Mouse (Mus musculus) lung, embryonic 16.5 days (tissue): ENCODE results near the gene Gm9837. TPM values are rescaled to one million over a fixed set of nuclear protein-coding genes. Genes with fewer than 3 reads are reported as not detected.
A peak's percentile ranks its signal among the peaks of the same experiment; 100 is the strongest.

ENCODE experiments used
- ATAC-seq: fragments of 200-750 bp; cut with Nextera tagmentation; 2 replicates; pipeline ENCODE4 v1.8.0; 2017; ENCODE audit warnings: low read depth, mild to moderate bottlenecking, moderate library complexity
- H3K27ac ChIP-seq: fragments of 300-500 bp; sonication (generic); 2 replicates; pipeline ENCODE4 v1.5.1; 2014; ENCODE audit warnings: mild to moderate bottlenecking, control low read depth, low read length
- H3K27me3 ChIP-seq: fragments of 300-500 bp; sonication (generic); 2 replicates; pipeline ENCODE4 v1.6.1; 2014; ENCODE audit warnings: low read depth, low read length, mixed read lengths; ENCODE audit not compliant: control insufficient read depth, insufficient read depth
- H3K36me3 ChIP-seq: fragments of 300-500 bp; sonication (generic); 2 replicates; pipeline ENCODE4 v1.6.1; 2014; ENCODE audit warnings: low read length; ENCODE audit not compliant: control insufficient read depth, insufficient read depth
- H3K4me1 ChIP-seq: fragments of 300-500 bp; sonication (generic); replicated peaks from 2 replicates; pipeline ENCODE4 v1.6.1; 2014; ENCODE audit warnings: low read length, mixed read lengths; ENCODE audit not compliant: control insufficient read depth, insufficient read depth
- H3K4me2 ChIP-seq: fragments of 300-500 bp; sonication (generic); 2 replicates; pipeline ENCODE4 v1.6.1; 2014; ENCODE audit warnings: low read depth, low read length, control low read depth
- H3K4me3 ChIP-seq: fragments of 300-500 bp; sonication (generic); 2 replicates; pipeline ENCODE4 v1.5.1; 2014; ENCODE audit warnings: mild to moderate bottlenecking, low read length, control low read depth
- H3K9ac ChIP-seq: fragments of 300-500 bp; sonication (generic); 2 replicates; pipeline ENCODE4 v1.6.1; 2014; ENCODE audit warnings: low read length, control low read depth
- H3K9me3 ChIP-seq: fragments of 300-500 bp; sonication (generic); 2 replicates; pipeline ENCODE4 v1.6.1; 2016; ENCODE audit warnings: low read length; ENCODE audit not compliant: control insufficient read depth
- WGBS: fragments of 180-500 bp; shearing (Covaris S2); extraction: QIAGEN DNeasy Blood & Tissue Kit; methylation state at CpG from one replicate; pipeline ENCODE4 v1.1.7; 2014; 5-methylcytosine and 5-hydroxymethylcytosine counted together
- polyA plus RNA-seq: library from polyadenylated mRNA; unstranded; fragments of >200 nt; fragmentation: Nextera tagmentation; extraction: Ambion mirVana; gene quantifications from 2 replicates; pipeline ENCODE4 v1.2.1, GENCODE M21; 2015

Gene Gm9837
- polyA plus RNA-seq, 1 experiment from 2014 or later = not detected

- H3K27me3 ChIP-seq = peaks cover 3% of the 10 kb centered on the region; the same call in 1 of the 2 replicates
- no peak overlapping the region for H3K4me2 ChIP-seq
- H3K27ac ChIP-seq = no peak overlapping the region
- H3K9me3 ChIP-seq = 0 out of 2 replicates have a peak, but pooled peaks cover 3% of the 10 kb centered on the region
- WGBS = 76% methylated on average over 9 of the region's 9 CpGs
- H3K9ac ChIP-seq = no peak overlapping the region
- no peaks in the 10 kb centered on the region for H3K36me3 ChIP-seq
- no peak for ATAC-seq
- H3K4me3 ChIP-seq = no peak overlapping the region
- no peaks in the 10 kb centered on the region for H3K4me1 ChIP-seq
Observed at GRCm38 (mm10) chr11:53489421-53489820, 19.1 kb upstream of the Gm9837 start.

DNA sequence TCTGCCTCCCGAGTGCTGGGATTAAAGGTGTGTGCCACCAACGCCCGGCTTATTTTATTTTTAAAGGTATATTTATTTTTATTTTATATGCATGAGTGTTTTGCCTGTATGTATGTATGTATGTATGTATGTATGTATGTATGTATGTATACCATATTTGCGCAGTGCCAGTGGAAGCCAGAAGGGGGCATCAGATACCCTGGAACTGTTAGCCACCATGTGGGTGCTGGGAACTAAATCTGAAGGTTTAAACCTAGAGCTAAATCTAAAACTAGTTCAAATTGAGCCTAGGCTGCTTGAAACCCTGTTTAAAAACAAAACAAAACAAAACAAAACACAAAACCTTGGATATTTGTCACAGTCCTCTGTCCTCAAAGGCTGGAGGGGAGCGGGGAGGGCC, 18.7 kb upstream of the Gm9837 start:
- H3K4me3 ChIP-seq = no peak overlapping the region
- WGBS = 98% methylated on average over 5 of the region's 5 CpGs
- H3K4me1 ChIP-seq = no peaks in the 10 kb centered on the region
- no peaks in the 10 kb centered on the region for H3K36me3 ChIP-seq
- ATAC-seq = no peak
- no peak overlapping the region for H3K9ac ChIP-seq
- H3K9me3 ChIP-seq = 0 out of 2 replicates have a peak, but pooled peaks cover 3% of the 10 kb centered on the region
- H3K27ac ChIP-seq = no peak overlapping the region
- peaks cover 3% of the 10 kb centered on the region; the same call in 1 of the 2 replicates for H3K27me3 ChIP-seq
- H3K4me2 ChIP-seq = no peak overlapping the region

GRCm38 (mm10) chr11:53486822-53487594, 16.7 kb upstream of the Gm9837 start:
- 0 out of 2 replicates have a peak, but pooled peaks cover 3% of the 10 kb centered on the region for H3K9me3 ChIP-seq
- H3K36me3 ChIP-seq = no peaks in the 10 kb centered on the region
- peak overlapping the region; percentile 19; the same call in 1 of the 2 replicates for H3K4me3 ChIP-seq
- H3K9ac ChIP-seq = peak overlapping the region; percentile 43
- 8% methylated on average over 27 of the region's 27 CpGs for WGBS
- no peaks in the 10 kb centered on the region for H3K4me1 ChIP-seq
- peak; percentile 66 for ATAC-seq
- no peak overlapping the region for H3K27ac ChIP-seq
- H3K4me2 ChIP-seq = peak overlapping the region; percentile 46
- H3K27me3 ChIP-seq = peaks cover 3% of the 10 kb centered on the region; the same call in 1 of the 2 replicates

DNA sequence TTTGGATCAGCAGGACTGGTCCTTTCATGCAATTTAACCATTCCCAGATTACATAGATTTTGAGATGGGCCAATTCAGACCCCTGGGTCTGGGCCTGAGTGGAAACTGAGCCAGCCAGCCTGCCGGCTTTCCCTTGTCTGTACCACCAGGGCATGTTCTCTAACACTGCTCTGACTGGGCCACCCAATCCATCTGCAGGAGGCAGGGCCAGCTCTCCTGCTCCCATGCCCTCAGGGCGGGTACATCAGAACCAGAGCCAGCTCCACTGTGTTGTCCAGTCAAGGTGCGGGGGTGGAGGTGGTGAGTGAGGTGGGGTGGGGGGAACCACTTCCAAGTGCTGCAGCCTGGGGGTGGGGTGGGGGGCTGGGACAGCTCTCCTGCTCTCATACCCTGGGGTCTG, 16.1 kb upstream of the Gm9837 start:
- H3K36me3 ChIP-seq = no peaks in the 10 kb centered on the region
- no peaks in the 10 kb centered on the region for H3K4me1 ChIP-seq
- peaks cover 6% of the 10 kb centered on the region for H3K27me3 ChIP-seq
- no peak overlapping the region for H3K9ac ChIP-seq
- no peak for ATAC-seq
- no peak overlapping the region for H3K27ac ChIP-seq
- H3K4me2 ChIP-seq = no peak overlapping the region
- 55% methylated on average over 3 of the region's 3 CpGs for WGBS
- no peak overlapping the region for H3K4me3 ChIP-seq
- H3K9me3 ChIP-seq = 0 out of 2 replicates have a peak, but pooled peaks cover 3% of the 10 kb centered on the region

- H3K4me2 ChIP-seq = no peak overlapping the region
Observed at GRCm38 (mm10) chr11:53485719-53486118, 15.4 kb upstream of the Gm9837 start.

GRCm38 (mm10) chr11:53483159-53483891, 13.0 kb upstream of the Gm9837 start:
- 45% methylated on average over 9 of the region's 9 CpGs for WGBS
- H3K9ac ChIP-seq = no peak overlapping the region
- no peaks in the 10 kb centered on the region for H3K9me3 ChIP-seq
- H3K4me1 ChIP-seq = peaks cover 16% of the 10 kb centered on the region
- 0 out of 2 replicates have a peak, but pooled peaks have one; percentile 36 for ATAC-seq
- H3K4me2 ChIP-seq = no peak overlapping the region
- no peak overlapping the region for H3K27ac ChIP-seq
- H3K36me3 ChIP-seq = no peaks in the 10 kb centered on the region
- peaks cover 34% of the 10 kb centered on the region for H3K27me3 ChIP-seq
- H3K4me3 ChIP-seq = no peak overlapping the region

More at GRCm38 (mm10) chr11:53485719-53486118, 15.4 kb upstream of the Gm9837 start:
- ATAC-seq = no peak
- 50% methylated on average over 3 of the region's 3 CpGs for WGBS
- H3K27me3 ChIP-seq = peaks cover 11% of the 10 kb centered on the region
- H3K4me1 ChIP-seq = no peaks in the 10 kb centered on the region
- no peaks in the 10 kb centered on the region for H3K36me3 ChIP-seq
- no peak overlapping the region for H3K27ac ChIP-seq
- no peak overlapping the region for H3K9ac ChIP-seq
- 0 out of 2 replicates have a peak, but pooled peaks cover 3% of the 10 kb centered on the region for H3K9me3 ChIP-seq
- H3K4me3 ChIP-seq = no peak overlapping the region

- no peak overlapping the region for H3K27ac ChIP-seq
- ATAC-seq = no peak
- H3K9me3 ChIP-seq = no peaks in the 10 kb centered on the region
- peaks cover 16% of the 10 kb centered on the region for H3K4me1 ChIP-seq
- H3K4me3 ChIP-seq = no peak overlapping the region
- 60% methylated on average over 4 of the region's 4 CpGs for WGBS
- H3K27me3 ChIP-seq = peaks cover 49% of the 10 kb centered on the region
- no peaks in the 10 kb centered on the region for H3K36me3 ChIP-seq
- no peak overlapping the region for H3K9ac ChIP-seq
- H3K4me2 ChIP-seq = no peak overlapping the region
Observed at GRCm38 (mm10) chr11:53481088-53481730, 10.9 kb upstream of the Gm9837 start.

GRCm38 (mm10) chr11:53479783-53480301, 9.6 kb upstream of the Gm9837 start, which contains the start of the genes Gm9945 and Sowaha:
Gene Gm9945, plus strand, starts transcription at chr11:53480166.
Gene Sowaha, minus strand, starts transcription at chr11:53480274.
- peaks cover 16% of the 10 kb centered on the region for H3K4me1 ChIP-seq
- no peaks in the 10 kb centered on the region for H3K9me3 ChIP-seq
- no peak within 1 kb of the TSS for H3K27ac ChIP-seq
- peak; percentile 53 for ATAC-seq
- H3K27me3 ChIP-seq = peaks cover 61% of the 10 kb centered on the region
- WGBS = under 1% methylated on average over 40 of the region's 40 CpGs
- H3K9ac ChIP-seq = peak within 1 kb of the TSS; percentile 45
- no peaks in the 10 kb centered on the region for H3K36me3 ChIP-seq
- peak within 1 kb of the TSS; percentile 76 for H3K4me2 ChIP-seq
- H3K4me3 ChIP-seq = peak within 1 kb of the TSS; percentile 47
